Mouse (Mus musculus): ENCODE results near the gene Map3k1. TPM values are rescaled to one million over a fixed set of nuclear protein-coding genes. Genes with fewer than 3 reads are reported as not detected.
A peak's percentile ranks its signal among the peaks of the same experiment; 100 is the strongest.

The Map3k1 gene
- polyA plus RNA-seq (2014; fragmentation: Nextera tagmentation; extraction: Ambion mirVana): 14.2 and 15.5 TPM in 2 replicates

- WGBS: 0% methylated on average over 58 of the region's 136 CpGs
- Histone ChIP-seq H3K27ac (replicated peaks; ENCODE audit: low read depth, low read length) (peak within 1 kb of the TSS; percentile 91), H3K4me3 (ENCODE audit: low read depth, low read length) (peak within 1 kb of the TSS; percentile 85), H3K27me3 (ENCODE audit: control insufficient read depth, insufficient read depth, low read length) (no peaks in the 10 kb centered on the region), H3K4me2 (ENCODE audit: low read depth, severe bottlenecking) (peak within 1 kb of the TSS; percentile 94), H3K4me1 (ENCODE audit: control insufficient read depth, insufficient read depth, low read length) (peaks cover 5% of the 10 kb centered on the region), H3K36me3 (ENCODE audit: control insufficient read depth, insufficient read depth, low read length) (no peaks in the 10 kb centered on the region), H3K9me3 (ENCODE audit: control insufficient read depth, low read length) (no peaks in the 10 kb centered on the region), H3K9ac (ENCODE audit: low read length) (peak within 1 kb of the TSS; percentile 94)
- ATAC-seq (ENCODE audit: insufficient number of reproducible peaks, low FRiP score, low TSS enrichment, low read depth) (peak; percentile 70), DNase-seq (ENCODE audit: low spot score) (peak; percentile 77)
Measured at GRCm38 (mm10) chr13:111808637-111809465, at the start of gene Map3k1. Map3k1 (minus strand) TSS chr13:111808993.

GRCm38 (mm10) chr13:111856786-111857455 lies 48.1 kb upstream of the Map3k1 start:
- 85% methylated on average over 7 of the region's 7 CpGs for WGBS
- DNase-seq (ENCODE audit: low spot score): no peak
- H3K27me3 ChIP-seq (ENCODE audit: control insufficient read depth, insufficient read depth, low read length): no peaks in the 10 kb centered on the region

GRCm38 (mm10) chr13:111856232-111856631 lies 47.4 kb upstream of the Map3k1 start:
- H3K4me1 ChIP-seq (ENCODE audit: control insufficient read depth, insufficient read depth, low read length): no peaks in the 10 kb centered on the region
- no peak overlapping the region for H3K4me2 ChIP-seq (ENCODE audit: low read depth, severe bottlenecking)
- no peak overlapping the region for H3K9ac ChIP-seq (ENCODE audit: low read length)
- H3K4me3 ChIP-seq (ENCODE audit: low read depth, low read length): no peak overlapping the region
- DNase-seq (ENCODE audit: low spot score) (no peak), ATAC-seq (ENCODE audit: insufficient number of reproducible peaks, low FRiP score, low TSS enrichment, low read depth) (no peak)
- H3K36me3 ChIP-seq (ENCODE audit: control insufficient read depth, insufficient read depth, low read length): no peaks in the 10 kb centered on the region
- no peak overlapping the region for H3K27ac ChIP-seq (replicated peaks; ENCODE audit: low read depth, low read length)
- WGBS: 92% methylated on average over 7 of the region's 7 CpGs
- no peaks in the 10 kb centered on the region for H3K27me3 ChIP-seq (ENCODE audit: control insufficient read depth, insufficient read depth, low read length)
- no peaks in the 10 kb centered on the region for H3K9me3 ChIP-seq (ENCODE audit: control insufficient read depth, low read length)

More at GRCm38 (mm10) chr13:111856786-111857455, 48.1 kb upstream of the Map3k1 start:
- H3K27ac ChIP-seq (replicated peaks; ENCODE audit: low read depth, low read length): no peak overlapping the region
- no peaks in the 10 kb centered on the region for H3K4me1 ChIP-seq (ENCODE audit: control insufficient read depth, insufficient read depth, low read length)
- no peaks in the 10 kb centered on the region for H3K36me3 ChIP-seq (ENCODE audit: control insufficient read depth, insufficient read depth, low read length)
- ATAC-seq (ENCODE audit: insufficient number of reproducible peaks, low FRiP score, low TSS enrichment, low read depth): no peak
- no peaks in the 10 kb centered on the region for H3K9me3 ChIP-seq (ENCODE audit: control insufficient read depth, low read length)
- no peak overlapping the region for H3K4me2 ChIP-seq (ENCODE audit: low read depth, severe bottlenecking)
- H3K9ac ChIP-seq (ENCODE audit: low read length): no peak overlapping the region
- H3K4me3 ChIP-seq (ENCODE audit: low read depth, low read length): no peak overlapping the region

- no peak for DNase-seq (ENCODE audit: low spot score)
- ATAC-seq (ENCODE audit: insufficient number of reproducible peaks, low FRiP score, low TSS enrichment, low read depth): no peak
- Histone ChIP-seq H3K27me3 (ENCODE audit: control insufficient read depth, insufficient read depth, low read length) (no peaks in the 10 kb centered on the region), H3K9me3 (ENCODE audit: control insufficient read depth, low read length) (no peaks in the 10 kb centered on the region), H3K4me3 (ENCODE audit: low read depth, low read length) (no peak overlapping the region), H3K4me1 (ENCODE audit: control insufficient read depth, insufficient read depth, low read length) (no peaks in the 10 kb centered on the region), H3K4me2 (ENCODE audit: low read depth, severe bottlenecking) (no peak overlapping the region), H3K9ac (ENCODE audit: low read length) (no peak overlapping the region), H3K27ac (replicated peaks; ENCODE audit: low read depth, low read length) (no peak overlapping the region), H3K36me3 (ENCODE audit: control insufficient read depth, insufficient read depth, low read length) (no peaks in the 10 kb centered on the region)
- 80% methylated on average over 9 of the region's 9 CpGs for WGBS
Measured at GRCm38 (mm10) chr13:111852451-111853224, 43.8 kb upstream of the Map3k1 start.

- DNase-seq (ENCODE audit: low spot score) (no peak), ATAC-seq (ENCODE audit: insufficient number of reproducible peaks, low FRiP score, low TSS enrichment, low read depth) (no peak)
- H3K27ac ChIP-seq (replicated peaks; ENCODE audit: low read depth, low read length): no peak overlapping the region
- no peak overlapping the region for H3K4me2 ChIP-seq (ENCODE audit: low read depth, severe bottlenecking)
- WGBS: 97% methylated on average over 12 of the region's 12 CpGs
- H3K9ac ChIP-seq (ENCODE audit: low read length): no peak overlapping the region
- no peaks in the 10 kb centered on the region for H3K9me3 ChIP-seq (ENCODE audit: control insufficient read depth, low read length)
- peaks cover 3% of the 10 kb centered on the region; the same call in 1 of the 2 replicates for H3K4me1 ChIP-seq (ENCODE audit: control insufficient read depth, insufficient read depth, low read length)
- H3K27me3 ChIP-seq (ENCODE audit: control insufficient read depth, insufficient read depth, low read length): no peaks in the 10 kb centered on the region
- no peaks in the 10 kb centered on the region for H3K36me3 ChIP-seq (ENCODE audit: control insufficient read depth, insufficient read depth, low read length)
- H3K4me3 ChIP-seq (ENCODE audit: low read depth, low read length): no peak overlapping the region
Measured at GRCm38 (mm10) chr13:111850046-111850837, 41.4 kb upstream of the Map3k1 start.

- H3K4me3 ChIP-seq (ENCODE audit: low read depth, low read length): no peak overlapping the region
- no peak overlapping the region for H3K9ac ChIP-seq (ENCODE audit: low read length)
- no peaks in the 10 kb centered on the region for H3K9me3 ChIP-seq (ENCODE audit: control insufficient read depth, low read length)
- H3K27ac ChIP-seq (replicated peaks; ENCODE audit: low read depth, low read length): no peak overlapping the region
- ATAC-seq (ENCODE audit: insufficient number of reproducible peaks, low FRiP score, low TSS enrichment, low read depth) (peak; percentile 54; the same call in 1 of the 2 replicates), DNase-seq (ENCODE audit: low spot score) (peak; percentile 37)
- no peak overlapping the region for H3K4me2 ChIP-seq (ENCODE audit: low read depth, severe bottlenecking)
- H3K36me3 ChIP-seq (ENCODE audit: control insufficient read depth, insufficient read depth, low read length): no peaks in the 10 kb centered on the region
- H3K4me1 ChIP-seq (ENCODE audit: control insufficient read depth, insufficient read depth, low read length): peaks cover 3% of the 10 kb centered on the region; the same call in 1 of the 2 replicates
- 31% methylated on average over 9 of the region's 9 CpGs for WGBS
- no peaks in the 10 kb centered on the region for H3K27me3 ChIP-seq (ENCODE audit: control insufficient read depth, insufficient read depth, low read length)
Measured at GRCm38 (mm10) chr13:111845471-111845870, 36.7 kb upstream of the Map3k1 start.

- no peak overlapping the region for H3K9ac ChIP-seq (ENCODE audit: low read length)
- no peaks in the 10 kb centered on the region for H3K36me3 ChIP-seq (ENCODE audit: control insufficient read depth, insufficient read depth, low read length)
- no peaks in the 10 kb centered on the region for H3K27me3 ChIP-seq (ENCODE audit: control insufficient read depth, insufficient read depth, low read length)
- ATAC-seq (ENCODE audit: insufficient number of reproducible peaks, low FRiP score, low TSS enrichment, low read depth) (no peak), DNase-seq (ENCODE audit: low spot score) (no peak)
- no peak overlapping the region for H3K4me3 ChIP-seq (ENCODE audit: low read depth, low read length)
- H3K4me2 ChIP-seq (ENCODE audit: low read depth, severe bottlenecking): no peak overlapping the region
- no peaks in the 10 kb centered on the region for H3K9me3 ChIP-seq (ENCODE audit: control insufficient read depth, low read length)
- peaks cover 3% of the 10 kb centered on the region; the same call in 1 of the 2 replicates for H3K4me1 ChIP-seq (ENCODE audit: control insufficient read depth, insufficient read depth, low read length)
- no peak overlapping the region for H3K27ac ChIP-seq (replicated peaks; ENCODE audit: low read depth, low read length)
- WGBS: 91% methylated on average over 3 of the region's 3 CpGs
Measured at GRCm38 (mm10) chr13:111844313-111844712, 35.5 kb upstream of the Map3k1 start.

All from limb, embryonic 11.5 days (tissue).